Mouse (Mus musculus): ENCODE results near the gene Morn1. TPM values are rescaled to one million over a fixed set of nuclear protein-coding genes. Genes with fewer than 3 reads are reported as not detected.

Gene Morn1
- polyA plus RNA-seq, 1 experiment from 2014 or later, result 3.0 TPM

GRCm38 (mm10) chr4:155122444-155123040 is 36.2 kb downstream of the Morn1 start:
- peak; percentile 47 for ATAC-seq
- Histone ChIP-seq H3K4me2 (replicated peaks) (peak overlapping the region; percentile 33; the same call in 1 of the 2 replicates), H3K9me3 (no peaks in the 10 kb centered on the region), H3K27me3 (replicated peaks) (no peaks in the 10 kb centered on the region), H3K27ac (peak overlapping the region; percentile 94), H3K4me3 (replicated peaks) (no peak overlapping the region), H3K9ac (peak overlapping the region; percentile 36; the same call in 1 of the 2 replicates), H3K36me3 (no peaks in the 10 kb centered on the region), H3K4me1 (replicated peaks) (peaks cover 51% of the 10 kb centered on the region)
- WGBS, result 13% methylated on average over 16 of the region's 16 CpGs

GRCm38 (mm10) chr4:155123868-155124534 is 37.6 kb downstream of the Morn1 start:
- Histone ChIP-seq H3K4me3 (replicated peaks) (no peak overlapping the region), H3K9ac (no peak overlapping the region), H3K9me3 (no peaks in the 10 kb centered on the region), H3K4me1 (replicated peaks) (peaks cover 48% of the 10 kb centered on the region), H3K27me3 (replicated peaks) (no peaks in the 10 kb centered on the region), H3K36me3 (no peaks in the 10 kb centered on the region), H3K27ac (0 out of 2 replicates have a peak overlapping the region, but pooled peaks have one; percentile 2), H3K4me2 (replicated peaks) (no peak overlapping the region)
- no peak for ATAC-seq
- 74% methylated on average over 9 of the region's 9 CpGs for WGBS

GRCm38 (mm10) chr4:155125310-155125709 is 38.9 kb downstream of the Morn1 start:
- 0 out of 2 replicates have a peak, but pooled peaks have one; percentile 5 for ATAC-seq
- 36% methylated on average over 7 of the region's 7 CpGs for WGBS
- Histone ChIP-seq H3K9me3 (no peaks in the 10 kb centered on the region), H3K4me3 (replicated peaks) (no peak overlapping the region), H3K36me3 (no peaks in the 10 kb centered on the region), H3K27ac (no peak overlapping the region), H3K9ac (0 out of 2 replicates have a peak overlapping the region, but pooled peaks have one; percentile 5), H3K4me2 (replicated peaks) (no peak overlapping the region), H3K27me3 (replicated peaks) (no peaks in the 10 kb centered on the region), H3K4me1 (replicated peaks) (peaks cover 49% of the 10 kb centered on the region)

- Histone ChIP-seq H3K9me3 (no peaks in the 10 kb centered on the region), H3K36me3 (no peaks in the 10 kb centered on the region), H3K4me1 (replicated peaks) (peaks cover 47% of the 10 kb centered on the region), H3K27me3 (replicated peaks) (no peaks in the 10 kb centered on the region), H3K4me2 (replicated peaks) (no peak overlapping the region), H3K4me3 (replicated peaks) (no peak overlapping the region), H3K9ac (no peak overlapping the region), H3K27ac (no peak overlapping the region)
- WGBS, result 80% methylated on average over 5 of the region's 5 CpGs
- ATAC-seq, result no peak
Observed at GRCm38 (mm10) chr4:155126194-155126593, 39.8 kb downstream of the Morn1 start.

- Histone ChIP-seq H3K9me3 (no peaks in the 10 kb centered on the region), H3K4me2 (replicated peaks) (no peak overlapping the region), H3K27me3 (replicated peaks) (no peaks in the 10 kb centered on the region), H3K9ac (no peak overlapping the region), H3K36me3 (no peaks in the 10 kb centered on the region), H3K27ac (no peak overlapping the region), H3K4me3 (replicated peaks) (no peak overlapping the region), H3K4me1 (replicated peaks) (peaks cover 43% of the 10 kb centered on the region)
- ATAC-seq, result no peak
- 75% methylated on average over 7 of the region's 7 CpGs for WGBS
Observed at GRCm38 (mm10) chr4:155126602-155127372, 40.4 kb downstream of the Morn1 start.

GRCm38 (mm10) chr4:155128411-155128810 is 42.0 kb downstream of the Morn1 start:
- no peak for ATAC-seq
- Histone ChIP-seq H3K4me1 (replicated peaks) (peaks cover 33% of the 10 kb centered on the region), H3K4me2 (replicated peaks) (no peak overlapping the region), H3K4me3 (replicated peaks) (no peak overlapping the region), H3K27me3 (replicated peaks) (no peaks in the 10 kb centered on the region), H3K9me3 (no peaks in the 10 kb centered on the region), H3K36me3 (no peaks in the 10 kb centered on the region), H3K27ac (no peak overlapping the region), H3K9ac (no peak overlapping the region)
- 84% methylated on average over 15 of the region's 15 CpGs for WGBS

GRCm38 (mm10) chr4:155129132-155129917 is 42.9 kb downstream of the Morn1 start:
- no peaks in the 10 kb centered on the region for H3K9me3 ChIP-seq
- no peak for ATAC-seq
- no peak overlapping the region for H3K4me2 ChIP-seq (replicated peaks)
- H3K27me3 ChIP-seq (replicated peaks), result no peaks in the 10 kb centered on the region
- H3K9ac ChIP-seq, result no peak overlapping the region
- H3K4me3 ChIP-seq (replicated peaks), result no peak overlapping the region
- H3K36me3 ChIP-seq, result no peaks in the 10 kb centered on the region
- H3K27ac ChIP-seq, result 0 out of 2 replicates have a peak overlapping the region, but pooled peaks have one; percentile 44
- WGBS, result 93% methylated on average over 10 of the region's 10 CpGs
- H3K4me1 ChIP-seq (replicated peaks), result peaks cover 40% of the 10 kb centered on the region

- peaks cover 35% of the 10 kb centered on the region for H3K4me1 ChIP-seq (replicated peaks)
- peak; percentile 21; the same call in 1 of the 2 replicates for ATAC-seq
- H3K27me3 ChIP-seq (replicated peaks), result no peaks in the 10 kb centered on the region
- H3K9ac ChIP-seq, result no peak overlapping the region
- H3K4me2 ChIP-seq (replicated peaks), result no peak overlapping the region
- H3K36me3 ChIP-seq, result no peaks in the 10 kb centered on the region
- H3K4me3 ChIP-seq (replicated peaks), result no peak overlapping the region
- H3K27ac ChIP-seq, result 0 out of 2 replicates have a peak overlapping the region, but pooled peaks have one; percentile 44
- 67% methylated on average over 14 of the region's 14 CpGs for WGBS
- H3K9me3 ChIP-seq, result no peaks in the 10 kb centered on the region
Observed at GRCm38 (mm10) chr4:155129996-155130395, 43.6 kb downstream of the Morn1 start.

- Histone ChIP-seq H3K9me3 (no peaks in the 10 kb centered on the region), H3K4me3 (replicated peaks) (no peak overlapping the region), H3K27me3 (replicated peaks) (no peaks in the 10 kb centered on the region), H3K9ac (no peak overlapping the region), H3K36me3 (no peaks in the 10 kb centered on the region), H3K4me1 (replicated peaks) (peaks cover 34% of the 10 kb centered on the region), H3K27ac (0 out of 2 replicates have a peak overlapping the region, but pooled peaks have one; percentile 0), H3K4me2 (replicated peaks) (no peak overlapping the region)
- WGBS, result 46% methylated on average over 7 of the region's 7 CpGs
- ATAC-seq, result no peak
Observed at GRCm38 (mm10) chr4:155130616-155131015, 44.2 kb downstream of the Morn1 start.

GRCm38 (mm10) chr4:155133188-155133587 is 46.8 kb downstream of the Morn1 start:
- Histone ChIP-seq H3K9ac (no peak overlapping the region; the same call in 1 of the 2 replicates), H3K27ac (peak overlapping the region; percentile 63; the same call in 1 of the 2 replicates)
- 48% methylated on average over 3 of the region's 3 CpGs for WGBS

GRCm38 (mm10) chr4:155133658-155134417 is 47.5 kb downstream of the Morn1 start:
- H3K36me3 ChIP-seq, result no peaks in the 10 kb centered on the region
- H3K4me1 ChIP-seq (replicated peaks), result peaks cover 37% of the 10 kb centered on the region
- ATAC-seq, result peak; percentile 43
- H3K27ac ChIP-seq, result peak overlapping the region; percentile 63
- no peaks in the 10 kb centered on the region for H3K9me3 ChIP-seq
- 0 out of 2 replicates have a peak overlapping the region, but pooled peaks have one; percentile 0 for H3K4me2 ChIP-seq (replicated peaks)
- H3K27me3 ChIP-seq (replicated peaks), result no peaks in the 10 kb centered on the region
- H3K4me3 ChIP-seq (replicated peaks), result no peak overlapping the region
- WGBS, result 36% methylated on average over 20 of the region's 20 CpGs
- H3K9ac ChIP-seq, result 0 out of 2 replicates have a peak overlapping the region, but pooled peaks have one; percentile 2

More at GRCm38 (mm10) chr4:155133188-155133587, 46.8 kb downstream of the Morn1 start:
- Histone ChIP-seq H3K4me3 (replicated peaks) (no peak overlapping the region), H3K27me3 (replicated peaks) (no peaks in the 10 kb centered on the region), H3K36me3 (no peaks in the 10 kb centered on the region), H3K9me3 (no peaks in the 10 kb centered on the region), H3K4me2 (replicated peaks) (no peak overlapping the region), H3K4me1 (replicated peaks) (peaks cover 37% of the 10 kb centered on the region)
- no peak for ATAC-seq

All from intestine, embryonic 15.5 days (tissue).